Mouse (Mus musculus) frontal cortex, postnatal 25 days (tissue): ENCODE results near the gene Mlst8.

ENCODE experiments used
- DNase-seq, 2 experiments: peaks; one replicate each; pipeline ENCODE4 v3.0.0; 2022; ENCODE audit warnings: low spot score in 2 of 2

Mlst8 gene

DNA sequence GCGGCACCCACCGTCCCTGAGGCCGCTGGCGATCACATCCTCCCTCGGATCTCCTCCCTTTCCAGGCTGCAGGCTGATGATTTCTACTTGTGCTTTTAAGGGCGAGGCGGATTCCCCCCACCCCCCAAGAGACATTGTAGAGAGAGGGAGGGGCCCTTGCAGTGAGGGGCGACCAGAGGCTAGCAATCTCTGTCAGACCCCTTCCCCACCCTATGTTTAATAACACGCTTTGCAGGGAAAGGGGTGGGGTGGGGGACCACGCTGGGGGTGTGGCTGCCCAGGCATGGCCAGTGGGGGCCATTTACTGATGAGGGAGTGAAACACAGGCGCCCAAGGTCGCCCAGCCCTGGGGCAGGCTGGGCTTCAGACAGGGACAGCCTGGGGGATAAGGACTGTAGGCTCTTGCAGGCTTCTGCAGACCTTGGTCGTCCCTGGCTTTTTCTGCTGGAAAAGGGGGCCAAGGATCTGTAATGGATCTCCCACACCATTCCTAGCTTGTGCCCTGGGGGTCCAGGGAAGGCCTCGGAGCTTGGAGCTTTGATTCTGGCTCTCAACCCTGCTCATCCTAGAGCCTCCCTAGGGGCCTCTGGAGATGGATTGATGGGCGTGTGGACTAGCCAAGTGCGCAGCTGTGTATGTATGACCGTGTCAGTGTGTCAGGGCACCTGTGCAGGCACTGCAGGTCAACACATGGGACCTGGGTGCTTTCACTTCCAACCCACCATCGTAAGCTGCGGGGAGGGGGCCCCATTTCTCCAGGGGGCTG, 10.6 kb upstream of the Mlst8 start:
- DNase-seq: no peak

DNA sequence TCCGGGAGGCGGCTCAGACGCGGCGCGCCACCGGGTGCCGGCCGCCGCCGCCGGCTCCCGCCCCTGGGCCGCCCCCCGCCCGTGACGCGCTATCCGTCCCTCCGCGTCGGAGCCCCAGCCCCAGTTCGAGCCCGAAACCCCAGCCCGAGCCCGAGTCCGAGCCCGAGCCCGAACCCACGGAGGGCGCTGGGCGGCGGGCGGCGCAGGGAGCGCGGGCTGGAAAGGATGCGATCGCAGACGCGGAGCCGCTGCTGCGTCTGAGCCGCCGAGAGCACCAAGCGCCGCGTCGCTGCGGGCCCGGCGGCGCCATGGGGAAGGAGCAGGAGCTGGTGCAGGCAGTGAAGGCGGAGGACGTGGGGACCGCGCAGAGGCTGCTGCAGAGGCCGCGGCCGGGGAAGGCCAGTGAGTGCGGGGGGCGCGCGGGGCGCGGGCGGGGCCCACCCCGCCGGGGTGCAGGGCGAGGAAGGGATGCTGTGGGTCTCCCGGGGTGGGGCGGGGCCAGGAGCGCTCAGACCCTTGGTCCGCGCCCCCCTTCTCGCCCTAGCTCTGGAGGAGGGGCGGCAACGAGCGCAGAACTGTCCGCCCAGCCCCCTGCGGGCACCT, 9.9 kb upstream of the Mlst8 start:
- DNase-seq: no peak

DNA sequence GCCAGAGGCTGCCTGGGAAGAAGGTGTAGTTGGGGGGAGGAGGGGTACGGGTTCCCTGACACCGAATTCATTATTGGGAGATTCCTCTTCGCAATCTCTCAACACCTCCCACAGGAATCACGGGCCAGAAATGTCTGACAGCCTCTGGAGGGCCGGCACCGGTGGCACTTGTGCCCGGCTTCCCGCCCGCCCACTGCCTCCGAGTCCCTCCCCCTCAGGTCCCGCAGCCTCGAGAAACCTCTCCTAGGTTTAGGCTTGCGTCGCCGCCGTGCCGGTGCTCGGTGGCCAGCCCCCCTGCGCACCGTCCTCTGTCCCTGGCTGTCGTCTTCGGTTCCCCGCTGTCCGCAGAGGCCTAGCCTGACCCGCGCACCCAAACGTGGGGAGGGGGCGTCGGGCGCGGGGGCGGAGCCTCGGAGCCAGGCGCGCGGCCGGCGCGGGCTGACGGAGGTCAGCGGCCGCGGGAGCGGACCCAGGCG, 9.3 kb upstream of the Mlst8 start, which contains the start of gene Caskin1:
Caskin1 (plus strand) TSS at position 416 of the 476 bp plus-strand sequence.
- DNase-seq: no peak

DNA sequence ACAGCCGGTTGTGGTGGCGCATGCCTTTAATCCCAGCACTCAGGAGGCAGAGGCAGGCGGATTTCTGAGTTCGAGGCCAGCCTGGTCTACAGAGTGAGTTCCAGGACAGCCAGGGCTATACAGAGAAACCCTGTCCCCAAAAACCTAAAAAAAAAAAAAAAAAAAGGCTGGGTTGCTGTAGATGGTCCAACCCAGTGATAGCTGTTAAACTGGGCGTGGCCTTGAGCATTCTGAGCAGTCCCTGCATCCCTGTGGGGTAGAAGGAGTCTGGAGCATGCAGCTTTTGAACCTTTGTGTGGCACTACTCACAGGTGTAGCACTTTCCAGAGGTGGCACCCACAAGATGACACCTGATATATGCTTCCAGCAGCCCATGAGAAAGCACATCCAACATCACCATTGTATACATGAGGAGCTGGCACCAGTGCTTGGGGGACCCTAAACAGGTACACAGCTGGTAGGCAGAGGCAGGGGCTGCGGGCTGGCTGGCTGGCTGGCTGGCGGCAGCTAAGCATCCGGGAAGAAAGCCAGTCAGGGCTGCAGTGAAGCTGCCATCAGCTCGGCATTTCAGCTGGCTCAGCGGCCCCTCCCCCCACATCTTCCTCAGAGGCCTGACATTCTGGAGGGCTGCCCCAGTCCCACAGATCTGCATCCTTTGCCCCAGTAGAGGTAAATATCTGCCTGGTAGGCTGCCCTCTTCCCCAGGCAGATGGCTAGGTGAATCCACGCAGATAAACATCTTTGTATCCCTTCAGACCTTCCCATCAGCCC, 6.4 kb upstream of the Mlst8 start:
- DNase-seq: no peak

DNA sequence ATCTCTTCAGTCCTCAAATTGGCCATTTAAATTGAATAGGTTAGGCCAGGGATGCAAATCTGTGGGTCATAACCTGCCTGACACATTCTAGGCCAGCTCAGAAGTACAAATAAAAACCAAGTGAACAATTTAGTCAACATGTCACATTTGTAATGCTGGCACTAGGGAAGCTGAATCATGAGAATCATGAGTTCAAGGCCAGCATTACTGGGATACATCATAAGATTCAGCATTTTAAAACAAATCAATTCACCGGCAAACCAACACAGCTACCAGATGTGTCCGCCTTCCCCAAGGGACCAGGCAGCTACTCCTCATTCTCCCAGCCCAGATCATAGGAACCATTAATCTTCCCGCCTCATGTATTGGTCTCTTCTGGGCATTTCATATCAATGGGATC, 4.6 kb upstream of the Mlst8 start:
- DNase-seq: no peak

DNA sequence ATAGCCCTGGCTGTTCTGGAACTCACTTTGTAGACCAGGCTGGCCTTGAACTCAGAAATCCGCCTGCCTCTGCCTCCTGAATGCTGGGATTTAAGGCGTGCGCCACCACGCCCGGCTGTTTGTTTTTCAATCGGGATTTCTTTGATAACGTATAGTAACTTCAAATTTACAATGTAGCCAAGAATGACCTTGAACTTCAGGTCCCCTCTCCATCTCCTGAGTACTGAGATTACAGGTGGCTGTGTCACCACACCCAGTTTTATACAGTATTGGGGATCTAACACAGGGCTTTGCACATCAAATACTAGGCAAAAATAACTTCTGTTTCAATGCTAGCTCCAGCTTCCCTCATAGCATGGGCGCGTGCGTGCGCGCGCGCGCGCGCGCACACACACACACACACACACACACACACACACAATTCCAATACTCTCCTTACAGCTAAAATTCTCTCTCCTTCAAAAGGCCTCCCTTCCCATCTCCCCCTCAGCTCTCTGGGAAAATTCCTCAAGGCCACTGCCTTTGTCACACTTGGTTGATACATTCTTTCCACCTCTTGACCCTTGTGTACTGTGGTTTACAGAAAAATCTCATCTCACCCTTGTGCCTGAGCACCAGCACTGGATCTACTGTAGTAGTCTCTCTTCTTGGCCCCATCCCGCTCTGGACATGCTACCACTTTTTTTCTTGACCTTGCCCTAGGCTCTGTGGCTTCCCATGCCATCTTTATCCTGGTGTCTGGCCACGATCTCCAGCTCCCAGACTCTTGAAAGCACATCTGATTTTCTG, 2.3 kb upstream of the Mlst8 start:
- DNase-seq: no peak

DNA sequence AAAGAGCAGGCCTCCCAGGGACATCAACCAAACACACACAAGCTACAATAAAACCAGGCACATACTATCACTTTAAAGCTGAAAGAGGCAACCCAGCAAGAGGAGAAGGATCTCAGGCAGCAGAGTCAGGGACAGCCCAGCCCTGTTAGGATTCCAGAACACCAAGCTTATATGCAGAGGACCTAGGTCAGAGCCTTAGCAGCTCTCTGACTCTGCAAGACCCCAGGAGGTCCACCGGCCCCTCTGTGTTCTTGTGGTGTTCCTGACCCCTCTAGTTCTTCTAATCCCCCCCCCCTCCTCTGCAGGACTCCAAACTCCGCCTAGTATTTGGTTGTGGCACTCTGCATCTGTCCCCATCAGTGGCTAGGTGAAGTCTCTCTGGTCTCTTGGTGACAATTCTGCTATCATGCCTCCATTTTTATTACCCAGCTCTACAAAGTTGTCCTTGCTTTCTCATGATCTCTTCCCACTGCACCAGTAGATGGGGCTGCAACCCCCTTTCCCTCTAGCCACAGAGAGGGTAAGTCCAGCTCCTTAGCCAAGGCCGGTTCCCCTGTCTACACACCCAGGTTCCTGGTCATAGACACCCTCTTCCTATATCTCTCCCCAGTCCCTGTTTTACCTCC, 1.4 kb upstream of the Mlst8 start:
- no peak for DNase-seq

DNA sequence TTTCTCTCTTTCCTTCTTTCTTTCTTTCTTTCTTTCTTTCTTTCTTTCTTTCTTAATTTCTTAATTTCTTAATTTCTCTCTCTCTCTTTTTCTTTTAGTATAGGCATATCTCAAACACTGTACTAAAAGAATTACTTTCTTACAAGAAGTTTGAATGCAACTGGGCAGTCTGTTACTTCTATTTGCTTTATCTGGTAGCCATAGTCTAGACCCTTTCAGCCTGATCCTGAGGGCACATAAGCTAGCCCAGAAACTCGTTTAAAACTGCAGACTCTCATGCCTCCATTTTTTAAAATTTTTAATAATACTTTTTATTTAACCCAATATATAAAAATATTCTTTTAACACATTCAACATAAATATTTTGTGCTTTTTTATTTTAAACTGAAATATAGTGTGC, 553 bp upstream of the Mlst8 start:
- DNase-seq: no peak

DNA sequence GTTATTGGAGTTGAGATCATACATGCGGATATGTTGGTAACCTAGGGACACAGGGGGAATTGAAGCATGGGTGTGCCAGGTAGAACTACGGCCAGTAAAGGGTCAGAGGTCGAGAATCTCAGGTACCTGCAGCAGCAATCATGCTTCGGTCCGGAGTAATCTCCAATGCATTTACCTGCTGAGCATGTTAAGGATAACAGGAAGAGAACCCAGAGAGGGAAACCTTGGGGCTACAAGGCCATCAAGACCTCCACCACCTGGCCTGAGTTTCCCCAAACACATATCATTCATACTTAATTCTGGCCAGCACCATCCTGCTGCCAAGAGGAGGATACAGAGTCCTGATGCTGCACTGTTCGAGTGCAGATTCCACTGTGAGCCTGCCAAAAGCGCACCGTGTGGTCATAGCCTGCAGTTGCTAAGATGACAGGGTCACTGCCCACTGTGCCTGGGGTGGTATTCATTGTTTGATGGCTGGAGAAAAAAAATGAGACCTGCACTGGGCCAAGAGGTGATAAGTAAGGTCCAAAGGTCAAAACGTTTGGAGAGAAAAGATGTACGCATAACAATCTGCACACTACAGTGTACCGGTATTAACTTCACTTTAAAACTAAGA, 785 bp downstream of the Mlst8 start:
- DNase-seq: no peak

DNA sequence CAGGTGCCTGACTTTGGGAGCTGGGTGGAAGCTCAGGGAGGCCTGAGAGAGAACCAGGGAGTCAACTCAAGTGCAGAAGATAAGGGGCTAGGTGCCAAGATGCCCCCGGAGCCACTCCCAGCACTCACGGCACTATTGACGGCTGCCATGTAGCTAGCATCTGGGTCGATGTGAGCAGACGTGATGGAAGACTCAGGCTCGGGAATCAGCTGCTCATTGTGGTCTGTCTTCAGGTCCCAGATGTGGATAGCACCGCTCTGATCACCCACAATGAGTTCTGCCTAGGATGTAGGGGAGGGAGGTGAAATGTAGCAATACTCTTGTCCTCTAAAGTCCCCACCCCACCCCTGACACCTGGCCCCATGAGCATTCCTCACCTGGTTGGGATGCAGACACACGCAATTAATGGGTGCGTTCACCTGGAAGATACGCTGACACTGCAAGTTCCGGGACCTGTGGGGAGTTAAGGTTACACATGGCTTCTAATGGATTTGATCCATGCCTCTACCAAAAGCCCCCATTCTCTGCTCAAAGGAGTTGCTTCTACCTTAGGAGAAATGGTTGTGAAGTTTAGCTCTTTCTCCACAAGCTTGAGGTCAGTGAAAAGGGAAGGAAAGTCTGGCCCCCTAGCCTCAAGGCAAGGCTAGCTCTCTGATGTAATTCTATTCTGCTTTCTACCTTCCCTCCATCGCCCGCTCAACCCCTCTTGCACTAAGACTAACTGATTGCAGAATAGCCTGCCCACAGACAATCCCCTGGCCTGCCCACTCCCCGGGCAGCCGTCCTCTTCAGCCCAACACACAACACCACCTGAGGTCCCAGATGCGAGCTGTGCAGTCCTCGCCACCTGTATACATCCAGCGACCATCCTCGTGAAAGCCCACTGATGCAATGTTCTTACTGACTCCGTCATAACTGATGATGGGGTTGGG, 1.6 kb downstream of the Mlst8 start:
- no peak for DNase-seq

DNA sequence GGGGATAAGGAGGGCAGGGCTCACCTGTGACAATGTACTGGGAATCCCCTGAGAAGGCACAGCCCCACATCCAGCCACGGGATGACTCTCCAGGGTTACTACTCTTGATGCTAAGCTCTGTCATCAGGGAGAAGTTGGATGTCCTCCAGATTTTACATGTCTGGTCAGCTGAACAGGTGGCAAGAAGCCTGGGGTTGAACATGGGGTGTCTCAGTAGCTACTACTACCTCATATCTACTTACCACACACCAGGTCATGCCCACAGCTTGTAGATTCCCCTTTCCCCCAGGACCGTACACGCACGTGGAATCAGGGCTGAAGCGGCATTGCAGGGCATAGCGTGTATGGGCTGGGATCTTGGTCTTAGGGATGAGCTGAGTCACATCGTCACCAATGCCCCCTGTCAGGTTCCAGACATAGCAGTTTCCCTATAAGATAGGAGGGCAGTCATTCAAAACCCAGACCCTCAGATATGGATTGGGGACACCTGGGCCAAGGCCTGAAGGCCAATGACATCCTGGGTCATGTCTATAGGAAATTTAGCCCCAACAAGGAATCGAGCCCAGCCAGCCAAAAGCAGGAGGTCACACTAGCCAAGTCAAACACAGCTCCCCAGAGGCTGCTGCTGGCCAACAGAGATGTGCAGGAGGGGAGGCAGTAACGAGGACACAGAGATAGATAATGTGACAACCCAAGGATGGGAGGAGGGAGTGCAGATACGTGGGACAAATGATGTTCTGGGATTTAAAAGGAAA, 2.7 kb downstream of the Mlst8 start:
- DNase-seq: no peak

DNA sequence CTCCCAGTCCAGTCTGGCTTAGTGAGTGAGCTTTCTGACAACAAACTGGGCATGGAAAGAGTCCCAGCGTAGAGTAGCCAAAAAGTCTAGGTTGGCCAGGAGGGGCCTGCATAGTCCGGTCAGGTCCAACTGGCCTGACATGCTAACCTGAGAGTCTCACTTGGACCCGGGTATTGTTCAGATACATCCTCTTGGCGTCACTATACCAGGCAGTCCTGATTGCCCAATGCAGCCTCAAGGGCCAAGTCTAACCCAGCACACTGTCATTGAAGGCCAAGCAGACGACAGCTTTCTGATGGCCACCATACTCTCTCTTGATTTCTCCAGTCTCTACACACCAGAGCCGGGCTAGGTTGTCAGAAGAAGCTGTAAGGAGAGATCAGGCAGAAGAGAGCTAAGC, 3.3 kb downstream of the Mlst8 start:
- no peak for DNase-seq

DNA sequence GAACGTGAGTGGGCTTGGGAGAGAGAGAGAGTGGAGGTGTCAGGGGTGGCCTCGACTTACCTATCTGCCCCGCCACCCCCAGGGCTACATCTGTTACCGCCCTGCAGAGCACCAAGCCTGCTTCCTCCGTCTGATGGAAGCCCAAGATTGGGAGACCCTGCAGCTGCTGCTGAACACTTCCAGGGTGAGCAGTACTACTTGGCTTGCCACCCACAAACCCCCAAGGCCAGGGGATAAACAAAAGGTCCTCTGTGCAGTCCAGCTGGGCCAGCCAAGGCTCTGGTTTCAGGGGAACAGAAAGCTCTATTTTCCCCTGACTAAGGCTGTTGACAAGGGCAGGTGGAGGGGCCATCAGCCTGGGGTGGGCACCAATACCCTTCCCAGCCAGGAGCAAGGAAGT, 4.3 kb downstream of the Mlst8 start:
- DNase-seq: peak in 1 of 2 experiments; percentile 28

DNA sequence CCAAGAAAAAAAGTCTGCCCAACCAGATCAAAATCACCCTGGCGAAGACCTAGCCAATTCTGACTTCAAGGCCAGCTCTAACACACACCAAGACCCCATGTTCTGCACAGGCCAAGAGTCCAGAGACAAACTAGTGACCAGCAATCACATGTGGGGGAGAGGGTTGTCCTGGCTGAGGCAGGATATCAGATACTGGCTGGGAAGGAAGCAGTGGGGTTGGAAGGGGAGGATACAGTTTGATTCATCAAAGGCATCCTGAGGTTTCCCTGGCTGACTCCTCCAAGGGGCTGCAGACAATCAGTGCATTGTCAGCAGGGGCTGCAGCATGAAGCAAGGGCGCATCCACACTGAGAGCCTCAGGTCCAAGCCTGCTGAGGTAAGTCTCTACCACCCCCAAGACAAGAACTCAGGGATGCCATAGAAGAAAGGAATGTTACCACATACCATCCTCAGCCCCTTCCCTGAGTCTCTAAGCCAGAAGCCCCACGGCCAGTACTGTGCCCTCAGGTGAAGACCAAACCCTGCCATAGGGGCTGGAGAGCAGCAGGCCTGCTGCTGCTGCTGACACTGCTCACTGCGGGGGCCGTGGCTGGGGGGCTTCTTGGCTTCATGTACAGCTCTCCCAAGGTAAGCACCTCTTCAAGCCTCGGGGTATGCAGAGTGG, 5.1 kb downstream of the Mlst8 start, which contains the start of gene Bricd5:
Bricd5 (plus strand) TSS at position 273 of the 664 bp plus-strand sequence.
- DNase-seq: no peak

DNA sequence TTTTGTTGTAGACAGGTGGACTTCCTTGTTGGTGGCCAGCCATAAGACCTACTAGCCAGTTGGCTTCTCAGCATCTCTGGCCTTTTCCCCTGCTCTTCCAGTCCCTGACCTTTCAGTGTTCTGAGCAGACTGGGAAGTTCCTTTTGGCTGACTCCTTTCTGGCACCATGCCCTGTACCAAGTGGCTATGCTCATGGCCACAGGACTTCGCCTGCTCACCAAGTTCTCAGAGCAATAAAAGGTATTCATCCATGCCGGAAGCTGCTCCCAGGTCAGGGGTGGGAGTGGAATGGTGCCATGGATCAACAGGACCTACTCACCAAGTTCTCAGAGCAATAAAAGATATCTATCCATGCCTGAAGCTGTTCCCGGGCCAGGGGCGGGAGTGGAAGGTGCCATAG, 6.4 kb downstream of the Mlst8 start:
- no peak for DNase-seq

DNA sequence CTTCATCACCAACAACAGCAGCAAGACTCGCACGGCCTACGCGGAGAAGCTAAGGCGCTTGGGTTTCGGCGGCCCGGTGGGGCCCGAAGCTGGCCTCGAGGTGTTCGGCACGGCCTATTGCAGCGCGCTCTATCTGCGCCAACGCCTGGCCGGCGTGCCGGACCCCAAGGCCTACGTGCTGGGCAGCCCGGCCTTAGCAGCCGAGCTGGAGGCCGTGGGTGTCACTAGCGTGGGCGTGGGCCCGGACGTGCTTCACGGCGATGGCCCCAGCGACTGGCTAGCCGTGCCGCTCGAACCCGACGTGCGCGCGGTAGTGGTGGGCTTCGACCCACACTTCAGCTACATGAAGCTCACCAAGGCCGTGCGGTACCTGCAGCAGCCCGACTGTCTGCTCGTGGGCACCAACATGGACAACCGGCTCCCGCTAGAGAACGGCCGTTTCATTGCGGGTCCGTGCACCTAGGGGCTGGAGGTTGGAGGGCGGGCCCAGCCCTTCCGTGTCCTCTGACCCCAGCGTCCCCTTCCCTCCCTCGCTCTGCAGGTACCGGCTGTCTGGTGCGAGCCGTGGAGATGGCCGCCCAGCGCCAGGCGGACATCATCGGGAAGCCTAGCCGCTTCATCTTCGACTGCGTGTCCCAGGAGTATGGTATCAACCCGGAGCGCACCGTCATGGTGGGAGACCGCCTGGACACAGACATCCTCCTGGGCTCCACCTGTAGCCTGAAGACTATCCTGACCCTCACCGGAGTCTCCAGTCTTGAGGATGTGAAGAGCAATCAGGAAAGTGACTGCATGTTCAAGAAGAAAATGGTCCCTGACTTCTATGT, 8.0 kb downstream of the Mlst8 start:
- DNase-seq: peak in 1 of 2 experiments; percentile 44

DNA sequence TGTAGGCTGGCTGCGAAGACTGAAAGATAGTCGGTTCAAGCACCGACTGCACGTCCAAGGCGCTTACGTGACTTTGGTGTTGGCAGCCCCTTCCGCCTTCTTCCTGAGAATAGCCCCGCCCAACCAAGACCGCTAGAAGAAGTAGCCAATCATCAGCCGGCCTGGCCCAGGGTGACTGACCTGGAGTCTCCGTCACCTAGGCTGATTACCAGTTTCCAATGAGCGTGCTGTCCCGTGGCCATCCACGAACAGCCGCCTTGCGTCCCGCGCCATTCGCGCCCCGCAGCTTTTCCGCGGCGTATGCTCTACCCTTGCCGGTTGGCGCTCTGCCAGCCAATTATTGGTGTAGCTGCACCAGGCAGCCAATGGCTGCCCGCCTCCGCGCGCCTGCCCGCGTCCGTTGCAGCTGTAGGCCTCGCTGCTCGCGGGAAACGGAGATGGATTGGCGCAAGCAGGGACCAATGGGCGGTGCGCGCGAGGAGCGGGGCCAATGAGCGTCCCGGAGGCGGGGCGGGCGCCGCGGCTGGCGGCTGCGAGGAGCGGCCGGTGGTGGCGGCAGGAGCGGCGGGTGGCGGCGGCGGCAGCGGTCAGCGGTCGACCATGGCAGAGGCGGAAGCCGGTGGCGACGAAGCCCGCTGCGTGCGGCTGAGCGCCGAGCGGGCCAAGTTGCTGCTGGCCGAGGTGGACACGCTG, 8.8 kb downstream of the Mlst8 start, which contains the start of the genes E4f1 and Pgp:
E4f1 (minus strand) TSS at position 404 of the 693 bp plus-strand sequence.
Pgp (plus strand) TSS at position 483 of the 693 bp plus-strand sequence.
- DNase-seq: peak; percentile 99
